Comparison of ENCODE assay signal across 11 mouse cellular contexts in genomic region chr7:99699709-99700151, GRCm38 (mm10). TPM values are rescaled to one million over a fixed set of nuclear protein-coding genes. Genes with fewer than 3 reads are reported as not detected.
A peak's percentile ranks its signal among the peaks of the same experiment; 100 is the strongest.
DNase-seq lines count a peak whose midpoint lies in the region; ATAC-seq and TF ChIP-seq lines count a peak whose summit lies in the region.
"Had no signal": no experiment of that assay in that cellular context is flagged by ENCODE, and none has a peak within 500 bp of the region (broad histone marks: within the 10 kb centered on the region; RNA-seq: fewer than 3 reads in every experiment).

No protein-coding gene starts in this region.

- 44% methylated on average over 3 of the region's 3 CpGs for WGBS in kidney, adult 2 months
- 50% methylated on average over 3 of the region's 3 CpGs for WGBS in embryonic facial prominence, embryonic 15.5 days

- no peak overlapping the region for H3K4me3 ChIP-seq in kidney, adult 2 months (ENCODE audit: insufficient read depth, low read depth, low read length)
- no peak overlapping the region for H3K4me3 ChIP-seq in embryonic facial prominence, embryonic 15.5 days (replicated peaks)

- no peaks in the 10 kb centered on the region for H3K27me3 ChIP-seq in kidney, adult 2 months (replicated peaks; ENCODE audit: control insufficient read depth, insufficient read depth, low read length)
- no peaks in the 10 kb centered on the region for H3K27me3 ChIP-seq in embryonic facial prominence, embryonic 15.5 days

- H3K9ac ChIP-seq in embryonic facial prominence, embryonic 15.5 days: no peak overlapping the region

- no peaks in the 10 kb centered on the region for H3K9me3 ChIP-seq in embryonic facial prominence, embryonic 15.5 days (replicated peaks)

- H3K4me1 ChIP-seq in kidney, adult 2 months (ENCODE audit: control insufficient read depth, insufficient read depth, low read length): peaks cover 11% of the 10 kb centered on the region; the same call in 1 of the 2 replicates
- peaks cover 11% of the 10 kb centered on the region for H3K4me1 ChIP-seq in embryonic facial prominence, embryonic 15.5 days

- H3K36me3 ChIP-seq in kidney, adult 2 months (ENCODE audit: control insufficient read depth, insufficient read depth, low read length): no peaks in the 10 kb centered on the region
- no peaks in the 10 kb centered on the region for H3K36me3 ChIP-seq in embryonic facial prominence, embryonic 15.5 days

- no peak for ATAC-seq in embryonic facial prominence, embryonic 15.5 days (ENCODE audit: insufficient number of reproducible peaks, low FRiP score, low TSS enrichment, low read depth)

- H3K27ac ChIP-seq in kidney, adult 2 months (ENCODE audit: insufficient read depth, low read depth, low read length): 0 out of 2 replicates have a peak overlapping the region, but pooled peaks have one; percentile 36
- peak overlapping the region; percentile 31; the same call in 1 of the 2 replicates for H3K27ac ChIP-seq in embryonic facial prominence, embryonic 15.5 days (replicated peaks)

- no peak overlapping the region for H3K4me2 ChIP-seq in embryonic facial prominence, embryonic 15.5 days (replicated peaks)

- TF ChIP-seq CTCF in kidney, adult 2 months (conservative IDR thresholded peaks at IDR 0.05; ENCODE audit: insufficient read depth, insufficient read length, low read depth, low read length): no peak
- no peak for TF ChIP-seq CTCF in brain, embryonic 14.5 days (IDR thresholded peaks at IDR 0.05; ENCODE audit: borderline replicate concordance, extremely low read depth, insufficient read depth, insufficient read length)

- peak; percentile 69 for DNase-seq in kidney, adult 2 months
- DNase-seq in kidney, adult 11 months: no peak
- DNase-seq in brain, embryonic 14.5 days (ENCODE audit: low read depth): peak; percentile 29
- peak; percentile 18 for DNase-seq in lung, postnatal 25 days (ENCODE audit: low spot score)
- no peak for DNase-seq in embryo, embryonic 9.5 days (ENCODE audit: extremely low spot score)
- DNase-seq in urinary bladder, postnatal 14 days (ENCODE audit: low spot score): no peak
- DNase-seq: cerebellum, adult 11 months had no signal

- no peak for TF ChIP-seq POLR2A in kidney, adult 2 months (IDR thresholded peaks at IDR 0.05; ENCODE audit: low read depth, low read length)
- TF ChIP-seq POLR2A in brain, embryonic 14.5 days (IDR thresholded peaks at IDR 0.05; ENCODE audit: borderline replicate concordance, extremely low read depth, insufficient read depth, insufficient read length, poor library complexity, severe bottlenecking): no peak

RNA-seq across cellular contexts. Expression of gene Slco2b1, which starts 11.4 kb away (rescaled TPM):
- polyA plus RNA-seq in kidney, adult 2 months (2012; rRNA removed): 28.4 and 35.0 TPM in 2 replicates
- 6.5 and 7.9 TPM in 2 replicates for polyA plus RNA-seq in brain, embryonic 14.5 days (2012; rRNA removed)
- 3.9 and 4.1 TPM in 2 replicates for polyA plus RNA-seq in embryonic facial prominence, embryonic 15.5 days (2015; fragmentation: Nextera tagmentation; extraction: Ambion mirVana)

RNA-seq across cellular contexts. Expression of gene Olfr520, which starts 30.3 kb away (rescaled TPM):
- not detected in 2 replicates for polyA plus RNA-seq in kidney, adult 2 months (2012; rRNA removed)
- polyA plus RNA-seq in brain, embryonic 14.5 days (2012; rRNA removed): 0.08 TPM in 1 of 2 replicates, not detected in the other
- not detected in 2 replicates for polyA plus RNA-seq in embryonic facial prominence, embryonic 15.5 days (2015; fragmentation: Nextera tagmentation; extraction: Ambion mirVana)
- polyA plus RNA-seq: liver, embryonic 16.5 days; neural tube, embryonic 14.5 days; thymus, postnatal 0 days had no signal

Comparison
In these comparisons a context has a peak if more than half of its experiments do, and no peak if none do; other contexts are left out.
1. DNase-seq: peak in kidney, adult 2 months (single experiment), brain, embryonic 14.5 days (single experiment) and lung, postnatal 25 days (single experiment); none in kidney, adult 11 months (single experiment), embryo, embryonic 9.5 days (single experiment) and urinary bladder, postnatal 14 days (single experiment).